Mouse (Mus musculus): Measurements from ENCODE around the gene Gm9844.

DNA sequence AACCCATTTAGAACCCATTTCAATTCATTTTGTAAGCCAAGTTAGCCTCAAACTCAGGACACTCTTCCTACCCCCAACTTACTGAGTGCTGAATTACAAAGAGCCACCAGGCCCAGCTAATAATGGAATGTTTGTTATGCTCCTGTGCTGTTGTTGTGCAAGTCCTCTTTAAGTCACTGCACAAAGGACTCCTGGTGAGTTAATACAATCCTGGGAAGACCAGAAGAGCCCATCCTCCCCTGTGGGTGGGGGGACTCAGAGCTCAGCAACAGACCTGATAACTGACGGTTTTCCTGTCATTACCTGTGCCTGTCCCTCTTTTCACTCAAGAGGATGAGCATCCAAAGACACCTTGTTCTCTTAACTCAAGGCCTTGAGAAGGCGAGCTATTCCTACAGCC lies 17.6 kb downstream of the Gm9844 start:
- TF ChIP-seq CTCF (IDR thresholded peaks at IDR 0.05; ENCODE audit: extremely low read depth, insufficient read length, insufficient replicate concordance, low read depth, low read length) (no peak), POLR2A (IDR thresholded peaks at IDR 0.05; ENCODE audit: low read depth, low read length) (no peak)
